Mouse (Mus musculus): ENCODE data around the gene Olfr1490.
"Not testable (repeated sequence)": the region's sequence is repeated elsewhere in the genome, so short reads cannot be mapped to it uniquely, and the experiment has no call there.

The Olfr1490 gene

GRCm38 (mm10) chr19:13650791-13651190, at the start of gene Olfr1490:
Gene Olfr1490, plus strand, starts transcription at chr19:13651091.
- DNase-seq (ENCODE audit: low spot score in 2 of 2), result no peak

GRCm38 (mm10) chr19:13617075-13617474, 33.8 kb upstream of the Olfr1490 start, which contains the start of gene Olfr1487:
Gene Olfr1487, plus strand, starts transcription at chr19:13617375.
- not testable (repeated sequence) for DNase-seq (ENCODE audit: low spot score in 2 of 2)

GRCm38 (mm10) chr19:13631321-13631720, 19.6 kb upstream of the Olfr1490 start, which contains the start of gene Olfr1489:
Gene Olfr1489, plus strand, starts transcription at chr19:13631621.
- no peak for DNase-seq (ENCODE audit: low spot score in 2 of 2)

DNA sequence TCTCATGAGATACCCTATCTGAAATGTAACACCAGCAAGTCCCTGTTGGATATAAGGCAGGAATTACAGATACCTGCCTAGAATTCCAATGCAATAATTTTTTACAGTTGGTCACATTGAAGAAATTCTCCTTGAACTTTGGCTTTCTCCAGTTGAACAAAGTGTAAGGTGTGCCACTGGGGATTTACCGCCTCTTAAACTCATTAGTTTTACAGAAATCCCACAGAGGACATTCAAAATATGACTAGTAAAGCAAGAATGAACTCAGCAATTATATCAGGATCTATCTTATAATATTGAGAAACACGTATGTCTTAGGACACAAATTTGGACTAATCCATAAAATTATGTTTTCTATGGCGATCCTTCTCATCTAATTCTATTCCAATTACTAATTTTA, 46.1 kb downstream of the Olfr1490 start, which contains the start of gene Olfr1491:
Gene Olfr1491, plus strand, starts transcription at position 301 of the 400 bp plus-strand sequence.
- DNase-seq (ENCODE audit: low spot score in 2 of 2), result no peak
